Mouse (Mus musculus): Measurements from ENCODE around the gene Pde4dip. TPM values are rescaled to one million over a fixed set of nuclear protein-coding genes. Genes with fewer than 3 reads are reported as not detected.

Gene Pde4dip
- total RNA-seq, 2 experiments from 2014 or later, result 0.96 to 1.2 TPM

DNA sequence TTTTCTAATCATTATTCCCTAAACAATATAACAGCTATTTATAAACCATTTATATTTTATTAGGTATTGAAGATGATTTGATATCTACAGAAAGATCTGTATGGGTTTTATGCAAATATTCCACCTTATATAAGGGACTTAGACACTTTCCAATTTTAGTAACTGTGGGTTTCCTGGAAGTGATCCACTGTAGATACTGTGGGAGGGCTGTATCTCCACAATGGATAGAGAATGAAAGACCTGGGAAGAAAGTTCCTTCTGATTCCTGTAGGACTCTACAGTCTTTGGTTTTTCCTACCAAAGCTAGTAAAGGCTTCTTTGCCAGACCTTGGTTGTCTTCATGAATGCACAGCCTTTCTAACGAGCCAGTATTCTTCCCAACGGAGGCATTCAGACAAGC, 21.2 kb upstream of the Pde4dip start:
- no peak for ATAC-seq (replicated peaks; ENCODE audit: low FRiP score, low TSS enrichment, poor library complexity, severe bottlenecking)

DNA sequence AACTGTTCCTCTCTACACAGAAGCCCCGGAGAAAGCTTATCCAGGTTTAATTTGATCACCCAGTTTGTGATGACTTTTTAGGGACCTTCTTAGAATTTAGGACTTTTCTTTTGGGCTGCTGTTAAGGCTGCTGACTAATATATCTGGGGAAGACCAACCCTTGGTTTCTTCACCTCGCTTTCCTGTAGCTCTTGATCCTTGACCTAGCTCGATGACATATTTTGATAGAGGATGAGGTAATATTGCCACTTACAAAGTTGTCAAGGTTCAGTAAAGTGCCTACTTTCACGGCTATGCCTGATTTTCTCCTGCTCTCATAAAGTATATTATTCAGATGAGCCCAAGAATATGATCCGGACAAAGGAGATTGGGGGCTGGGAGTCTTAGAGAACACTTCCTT, 13.1 kb upstream of the Pde4dip start:
- no peak for ATAC-seq (replicated peaks; ENCODE audit: low FRiP score, low TSS enrichment, poor library complexity, severe bottlenecking)

DNA sequence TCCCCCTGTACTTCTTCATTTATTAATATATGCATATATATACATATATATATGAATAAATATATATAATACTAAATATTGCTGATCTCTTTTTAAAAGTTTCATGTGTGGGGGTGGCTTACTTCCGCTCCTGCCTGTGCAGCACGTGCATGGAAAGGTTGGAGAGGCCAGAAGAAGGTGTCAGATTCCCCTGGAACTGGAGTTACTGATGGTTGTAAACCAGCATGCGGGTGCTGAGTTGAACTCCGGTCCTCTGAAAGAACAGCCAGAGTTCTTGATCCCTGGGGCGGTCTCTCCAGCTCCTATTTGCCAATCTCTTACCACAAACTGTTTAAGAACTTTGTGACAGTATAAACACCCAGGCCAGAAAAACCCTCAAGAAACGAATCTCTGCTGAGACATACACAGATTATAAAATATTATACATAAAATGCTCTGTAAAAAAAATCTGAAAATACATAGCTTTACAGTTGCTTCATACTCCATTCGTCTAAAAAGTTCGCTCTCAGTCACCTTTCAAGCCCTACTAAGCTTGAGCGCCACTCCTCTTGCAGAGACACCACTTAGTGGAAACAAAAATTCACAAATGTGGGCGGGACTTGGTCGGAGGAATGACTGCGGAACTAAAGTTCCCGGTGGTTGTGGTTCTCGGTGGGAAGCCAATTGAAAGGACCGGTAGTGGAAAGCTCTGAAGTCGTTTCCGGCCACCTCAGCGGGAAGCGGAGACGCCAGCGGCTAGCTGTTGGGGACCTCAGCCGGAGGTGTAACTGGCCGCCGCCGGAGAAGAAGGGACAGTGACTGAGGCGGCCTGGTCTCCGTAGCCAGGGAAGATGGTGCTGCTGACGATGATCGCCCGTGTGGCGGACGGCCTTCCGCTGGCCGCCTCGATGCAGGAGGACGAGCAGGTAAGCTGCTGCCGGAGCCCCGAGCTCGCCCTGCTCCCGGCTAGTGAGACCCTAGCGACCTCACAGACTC, 12.3 kb upstream of the Pde4dip start, which contains the start of gene Sec22b:
Sec22b (plus strand) TSS at position 675 of the 975 bp plus-strand sequence.
- peak; percentile 92 for ATAC-seq (replicated peaks; ENCODE audit: low FRiP score, low TSS enrichment, poor library complexity, severe bottlenecking)

DNA sequence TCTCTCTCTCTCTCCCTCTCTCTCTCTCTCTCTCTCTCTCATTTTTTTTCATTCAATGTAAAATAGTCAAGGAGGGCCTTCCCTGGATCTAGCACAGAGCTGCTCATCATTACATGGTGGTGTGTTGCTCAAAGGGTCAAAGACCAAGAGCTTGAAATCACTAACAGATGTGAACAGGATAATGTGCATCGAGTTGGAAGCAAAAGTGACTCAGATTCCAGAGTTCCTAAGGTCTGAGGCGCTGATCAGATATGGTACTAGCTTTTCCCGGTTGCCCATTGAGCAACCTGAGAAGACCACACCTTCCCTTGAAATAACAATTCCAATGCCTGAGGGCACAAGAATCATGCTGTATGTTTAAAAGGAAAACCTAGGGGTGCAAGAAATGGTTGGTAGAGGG, 9.9 kb upstream of the Pde4dip start:
- no peak for ATAC-seq (replicated peaks; ENCODE audit: low FRiP score, low TSS enrichment, poor library complexity, severe bottlenecking)

DNA sequence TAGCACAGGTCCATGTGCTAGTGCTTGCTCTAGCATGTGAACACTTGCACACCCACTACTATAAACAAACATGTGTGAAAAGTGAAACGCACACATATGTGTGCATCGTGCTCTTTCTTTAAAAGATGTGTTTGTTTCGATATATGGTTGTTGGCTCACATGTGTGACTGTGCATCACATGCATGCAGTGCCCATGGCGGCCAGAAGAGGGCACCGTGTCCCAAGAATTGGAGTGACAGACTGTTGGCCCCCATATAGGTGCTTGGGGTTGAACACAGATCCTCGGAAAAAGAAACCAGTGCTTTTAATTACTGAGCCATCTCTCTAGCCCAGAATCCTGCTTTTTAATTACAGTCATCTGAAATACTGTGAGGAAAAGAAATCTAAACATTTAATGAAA, 6.2 kb upstream of the Pde4dip start:
- ATAC-seq (replicated peaks; ENCODE audit: low FRiP score, low TSS enrichment, poor library complexity, severe bottlenecking), result peak; percentile 67

DNA sequence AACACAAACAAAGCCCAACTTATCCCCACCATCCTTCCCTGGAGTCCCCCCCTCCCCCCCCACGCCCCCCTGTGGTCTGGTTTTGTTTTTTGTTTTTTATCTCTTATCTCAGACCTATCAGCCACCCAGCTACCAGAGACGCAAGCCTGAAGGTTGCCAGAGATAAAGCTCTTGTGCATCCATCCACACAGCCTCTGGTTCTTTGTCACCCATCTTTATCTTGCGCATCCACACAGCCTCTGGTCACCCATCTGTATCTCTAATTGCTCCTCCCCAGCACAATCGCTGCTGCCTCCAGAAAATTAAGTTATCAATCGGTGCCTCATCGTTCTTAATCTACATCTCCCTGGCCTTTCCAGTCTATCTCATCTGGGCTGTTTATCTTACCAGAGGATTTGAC, 1.7 kb upstream of the Pde4dip start:
- ATAC-seq (replicated peaks; ENCODE audit: low FRiP score, low TSS enrichment, poor library complexity, severe bottlenecking), result peak; percentile 56; the same call in 1 of the 2 replicates

DNA sequence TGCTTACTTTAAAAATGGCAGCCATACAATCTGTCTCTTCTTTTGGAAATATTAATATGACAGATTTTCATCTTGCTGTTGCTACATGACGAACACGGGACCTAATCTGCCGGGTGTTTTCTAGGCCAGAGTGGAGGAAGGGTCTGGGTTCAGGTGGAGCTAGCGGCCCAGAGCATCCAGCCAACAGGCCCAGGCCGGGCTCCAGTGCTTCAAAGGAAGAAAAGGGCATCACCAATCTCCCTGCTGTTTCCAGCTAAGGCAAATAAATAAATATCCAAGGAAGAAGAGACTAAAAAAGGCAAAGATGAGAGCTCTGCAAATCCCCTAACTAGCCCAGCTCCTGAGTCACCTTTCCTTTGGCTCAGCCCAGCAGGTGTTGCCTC, 731 bp downstream of the Pde4dip start:
- no peak for ATAC-seq (replicated peaks; ENCODE audit: low FRiP score, low TSS enrichment, poor library complexity, severe bottlenecking)

DNA sequence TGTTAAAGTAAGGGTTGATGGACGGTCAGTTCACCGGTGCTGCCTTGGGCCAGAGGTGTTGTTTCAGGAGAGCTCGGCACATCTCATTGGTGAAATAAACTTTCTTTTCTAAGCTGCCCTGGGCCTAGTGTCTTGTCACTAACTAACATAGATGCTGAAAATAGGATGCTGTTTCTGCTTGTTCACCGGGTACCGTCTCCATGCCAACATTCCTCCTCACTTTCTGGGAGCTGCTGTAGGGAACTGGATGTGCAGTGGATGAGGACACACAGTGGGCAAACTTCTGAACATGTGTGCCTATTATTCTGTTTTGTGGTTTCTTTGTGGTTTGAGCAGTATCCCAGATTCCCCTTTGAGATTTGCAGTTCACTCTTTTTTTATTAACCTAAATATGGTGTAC, 6.9 kb downstream of the Pde4dip start:
- ATAC-seq (replicated peaks; ENCODE audit: low FRiP score, low TSS enrichment, poor library complexity, severe bottlenecking), result no peak

DNA sequence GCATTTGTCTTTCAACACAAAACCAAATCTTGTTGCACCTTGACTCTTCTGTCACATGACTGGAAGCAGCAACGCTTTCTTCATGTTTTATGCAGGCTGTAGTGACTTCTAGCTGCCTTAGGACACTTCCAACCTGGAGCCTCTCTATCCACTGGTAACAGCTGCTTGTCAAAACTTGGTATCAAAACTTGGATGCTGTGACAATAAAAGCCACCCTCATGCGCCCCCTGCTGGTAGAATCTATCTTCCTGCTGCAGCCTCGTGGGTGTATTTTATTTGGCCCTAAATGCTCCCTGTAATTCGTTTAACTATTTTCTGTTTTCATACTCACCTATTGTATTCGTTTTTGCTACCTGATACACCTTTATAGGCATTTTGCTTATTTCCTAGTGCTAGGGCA, 9.3 kb downstream of the Pde4dip start:
- peak; percentile 76 for ATAC-seq (replicated peaks; ENCODE audit: low FRiP score, low TSS enrichment, poor library complexity, severe bottlenecking)

DNA sequence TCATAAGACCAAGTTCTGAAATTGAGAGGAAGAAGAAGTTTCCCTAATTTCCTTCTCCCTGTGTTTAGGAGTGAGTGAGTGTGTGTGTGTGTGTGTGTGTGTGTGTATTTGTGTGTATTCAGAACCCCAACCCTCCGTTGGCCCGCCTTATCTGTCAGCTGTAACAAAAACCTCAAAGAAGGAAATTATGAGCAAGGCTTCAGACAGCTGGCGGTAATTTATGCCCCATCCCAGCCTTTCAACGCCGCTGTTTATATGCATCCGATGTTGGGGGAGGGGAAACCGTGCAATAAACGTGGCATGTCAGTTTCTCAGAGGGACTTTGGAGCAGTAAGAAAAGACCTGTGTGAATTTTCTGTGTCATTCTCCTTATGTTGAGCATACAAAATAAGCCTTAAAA, 12.2 kb downstream of the Pde4dip start:
- no peak for ATAC-seq (replicated peaks; ENCODE audit: low FRiP score, low TSS enrichment, poor library complexity, severe bottlenecking)

DNA sequence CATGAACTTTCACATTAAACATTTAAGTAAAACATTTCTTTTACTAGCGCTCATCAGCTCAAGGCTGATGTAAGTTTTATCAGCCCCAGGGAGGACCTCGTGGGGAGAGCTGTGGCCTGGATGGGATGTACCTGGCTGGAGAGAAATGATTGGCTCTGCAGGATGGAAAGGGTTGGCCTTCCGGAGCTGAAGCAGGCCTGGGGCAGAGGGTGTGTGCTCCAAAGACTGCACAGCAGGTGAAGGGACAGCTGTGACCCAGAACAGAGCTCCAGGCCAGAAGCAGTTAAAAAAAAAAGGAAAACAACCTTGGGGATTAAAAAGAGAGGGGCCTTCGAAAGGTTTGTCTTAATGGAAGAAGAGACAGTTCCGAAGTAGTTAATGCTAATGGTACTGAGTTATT, 13.7 kb downstream of the Pde4dip start:
- no peak for ATAC-seq (replicated peaks; ENCODE audit: low FRiP score, low TSS enrichment, poor library complexity, severe bottlenecking)

DNA sequence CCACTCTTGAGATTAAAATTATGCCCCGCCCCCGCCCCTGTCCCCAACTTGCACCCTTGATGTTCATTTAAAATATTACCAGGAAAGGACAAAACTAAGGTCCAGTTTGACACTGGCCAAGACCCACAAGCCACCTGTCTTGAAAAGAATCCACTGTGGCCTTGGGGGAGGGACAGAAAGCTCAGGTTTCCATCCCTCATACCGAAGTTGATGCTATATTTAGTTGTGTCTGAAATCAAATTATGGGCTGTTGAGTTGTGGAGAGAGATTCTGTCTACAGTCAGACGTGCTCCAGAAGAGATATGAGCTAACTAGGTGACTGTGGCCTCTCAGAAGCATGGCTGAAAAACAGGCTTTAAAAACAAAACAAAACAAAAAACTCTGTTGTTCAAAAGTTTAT, 18.8 kb downstream of the Pde4dip start:
- no peak for ATAC-seq (replicated peaks; ENCODE audit: low FRiP score, low TSS enrichment, poor library complexity, severe bottlenecking)

DNA sequence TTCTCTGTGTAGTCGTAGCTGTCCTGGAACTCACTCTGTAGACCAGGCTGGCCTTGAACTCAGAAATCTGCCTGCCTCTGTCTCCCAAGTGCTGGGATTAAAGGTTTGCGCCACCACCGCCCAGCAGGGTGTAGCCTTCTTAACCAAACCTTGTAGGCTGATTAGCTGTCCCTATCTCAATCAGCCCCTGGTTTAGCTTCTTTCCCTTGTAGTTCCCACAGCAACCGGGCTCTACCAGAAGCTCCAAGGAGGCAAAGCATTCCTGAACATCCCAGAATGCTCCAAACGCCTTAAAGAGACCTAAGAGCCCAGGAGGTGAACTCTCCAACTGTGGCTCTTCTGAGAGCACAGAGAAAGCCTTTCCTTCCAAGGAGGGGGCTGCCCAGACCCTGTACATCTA, 19.8 kb downstream of the Pde4dip start:
- no peak for ATAC-seq (replicated peaks; ENCODE audit: low FRiP score, low TSS enrichment, poor library complexity, severe bottlenecking)

DNA sequence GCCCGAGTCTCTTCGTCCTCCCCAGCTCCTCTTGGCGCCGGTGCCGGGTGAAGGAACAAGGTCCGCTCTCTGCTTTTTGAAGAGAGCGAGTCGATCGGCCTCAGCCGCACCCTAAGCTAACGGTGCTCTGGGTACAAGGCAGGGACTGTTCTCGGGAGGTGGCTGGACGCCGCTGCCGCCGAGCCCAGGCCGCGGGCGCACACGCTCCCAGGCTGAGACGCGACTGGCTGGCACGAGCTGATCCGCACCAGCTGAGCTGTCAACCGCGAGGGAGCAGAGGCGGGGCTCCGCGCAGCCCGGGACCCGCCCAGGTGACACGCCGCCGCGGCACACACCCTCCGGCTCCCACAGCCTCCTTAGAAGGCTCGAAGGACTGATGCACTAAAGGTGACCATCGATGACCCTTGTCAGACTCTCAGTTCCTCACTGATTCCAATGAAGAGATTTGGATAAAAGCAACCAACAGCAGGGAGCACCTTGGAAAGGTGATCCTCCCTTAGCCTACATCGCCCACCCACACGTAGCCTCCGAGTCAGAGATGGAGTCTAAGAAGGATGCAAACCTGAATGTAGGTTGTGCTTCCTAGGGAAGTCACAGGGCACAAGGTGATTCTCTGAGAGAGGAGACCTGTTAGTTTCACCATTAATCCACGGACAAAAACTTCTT, 20.4 kb downstream of the Pde4dip start:
- ATAC-seq (replicated peaks; ENCODE audit: low FRiP score, low TSS enrichment, poor library complexity, severe bottlenecking), result peak; percentile 96

DNA sequence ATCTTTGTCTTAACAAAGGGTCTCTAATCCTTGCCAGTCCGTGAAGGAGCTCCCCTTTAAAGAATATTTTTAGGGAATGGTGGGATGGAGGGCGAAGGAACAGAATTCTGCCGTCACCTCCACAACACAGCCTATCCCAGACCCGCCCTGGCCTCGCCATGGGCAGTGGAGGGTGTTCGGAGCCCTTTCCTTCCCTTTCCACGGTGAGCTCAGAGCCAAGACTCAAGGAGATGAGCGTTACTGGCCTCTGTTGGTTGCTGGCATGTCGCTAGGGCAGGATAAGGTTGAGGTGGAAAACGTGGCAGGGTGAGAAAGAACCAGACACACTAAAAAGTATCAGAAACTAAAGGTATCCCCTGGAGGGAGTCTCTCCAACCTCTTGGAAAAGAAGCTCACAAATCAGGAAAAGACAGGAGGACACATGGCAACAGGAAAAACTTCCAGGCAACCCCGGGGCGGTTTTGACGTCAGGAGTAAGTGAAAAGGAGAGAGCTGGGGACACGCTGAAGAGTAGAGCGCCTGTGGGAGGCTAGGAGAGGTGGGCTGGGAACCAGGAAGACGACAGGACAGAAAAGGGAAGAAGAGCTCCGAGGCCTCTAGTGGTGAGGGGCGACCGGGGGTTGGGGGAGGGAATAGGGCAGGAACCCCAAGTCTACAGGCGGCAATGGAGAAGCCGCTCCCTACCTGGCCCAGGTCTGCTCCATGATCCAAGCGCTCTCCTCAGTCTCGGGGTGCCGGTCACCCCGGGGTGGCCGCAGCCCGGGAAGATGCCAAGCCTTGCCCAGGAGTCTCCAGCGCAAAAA, 21.1 kb downstream of the Pde4dip start:
- ATAC-seq (replicated peaks; ENCODE audit: low FRiP score, low TSS enrichment, poor library complexity, severe bottlenecking), result no peak; the same call in 1 of the 2 replicates

DNA sequence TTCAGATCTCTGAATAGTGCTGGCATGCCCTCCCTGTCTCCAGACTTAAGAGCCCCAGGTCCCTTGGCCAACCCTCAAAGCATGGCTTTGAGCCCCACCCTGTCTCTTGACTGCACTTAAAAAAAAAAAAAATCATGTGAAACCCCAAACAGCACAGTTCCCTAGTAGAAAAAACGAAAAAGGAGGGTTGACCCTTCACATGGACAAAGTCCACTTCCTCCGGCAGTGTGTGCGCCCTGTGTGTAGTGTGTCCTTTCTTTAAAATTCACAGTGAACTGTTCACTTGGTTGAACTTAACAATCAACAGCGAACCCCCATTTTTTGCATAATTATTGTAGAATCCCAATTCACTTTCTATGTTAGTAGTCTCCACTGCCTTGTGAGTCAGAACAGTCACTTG, 21.8 kb downstream of the Pde4dip start:
- ATAC-seq (replicated peaks; ENCODE audit: low FRiP score, low TSS enrichment, poor library complexity, severe bottlenecking), result no peak

DNA sequence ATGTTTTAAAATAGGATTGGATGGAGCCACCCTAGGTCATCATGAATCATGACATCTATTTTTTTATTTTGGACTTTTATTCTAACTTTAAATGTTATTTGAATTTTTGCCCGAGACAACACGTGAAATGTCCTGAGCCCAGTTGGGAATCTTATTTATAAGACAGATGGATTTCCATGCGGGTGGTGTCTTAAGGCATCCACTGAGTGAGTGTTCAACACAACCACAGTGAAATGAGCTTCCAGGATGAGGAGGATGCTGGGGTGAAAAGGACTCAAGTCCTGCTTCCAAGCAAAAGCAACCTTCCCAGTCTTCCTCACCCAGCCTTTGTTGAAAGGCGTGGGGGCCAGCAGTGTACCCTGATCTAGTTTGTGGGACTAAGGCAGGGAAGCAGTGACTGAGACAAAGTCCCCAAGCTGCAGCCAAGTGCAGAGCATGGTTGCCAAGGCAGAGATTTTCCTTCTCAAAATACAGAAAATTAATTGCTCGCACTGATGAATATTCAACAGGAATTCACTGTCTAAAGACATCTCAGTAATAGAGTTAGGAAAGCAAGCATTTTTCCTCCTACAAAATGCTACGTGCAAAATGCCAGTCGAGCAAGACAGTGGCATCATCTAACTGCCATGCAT, 27.6 kb downstream of the Pde4dip start:
- no peak for ATAC-seq (replicated peaks; ENCODE audit: low FRiP score, low TSS enrichment, poor library complexity, severe bottlenecking)

DNA sequence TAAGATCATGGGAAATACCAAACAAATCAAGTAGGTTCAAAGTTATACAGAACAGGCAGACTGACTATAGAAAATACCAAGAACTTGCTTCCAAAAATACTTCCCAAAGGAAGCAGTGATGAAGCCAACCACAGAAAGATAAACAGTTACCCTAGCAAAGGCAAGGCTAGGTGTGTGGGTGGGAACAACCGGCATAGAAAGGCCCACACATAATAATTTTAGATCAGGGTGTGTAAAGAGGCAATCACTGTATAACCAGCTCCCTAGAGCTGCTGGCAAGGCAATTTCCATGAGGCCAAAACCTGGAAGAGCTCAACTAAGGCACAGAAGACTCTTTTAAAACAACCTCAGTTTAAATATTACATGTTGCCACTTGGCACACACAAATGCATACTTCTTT, 29.1 kb downstream of the Pde4dip start:
- no peak for ATAC-seq (replicated peaks; ENCODE audit: low FRiP score, low TSS enrichment, poor library complexity, severe bottlenecking)

DNA sequence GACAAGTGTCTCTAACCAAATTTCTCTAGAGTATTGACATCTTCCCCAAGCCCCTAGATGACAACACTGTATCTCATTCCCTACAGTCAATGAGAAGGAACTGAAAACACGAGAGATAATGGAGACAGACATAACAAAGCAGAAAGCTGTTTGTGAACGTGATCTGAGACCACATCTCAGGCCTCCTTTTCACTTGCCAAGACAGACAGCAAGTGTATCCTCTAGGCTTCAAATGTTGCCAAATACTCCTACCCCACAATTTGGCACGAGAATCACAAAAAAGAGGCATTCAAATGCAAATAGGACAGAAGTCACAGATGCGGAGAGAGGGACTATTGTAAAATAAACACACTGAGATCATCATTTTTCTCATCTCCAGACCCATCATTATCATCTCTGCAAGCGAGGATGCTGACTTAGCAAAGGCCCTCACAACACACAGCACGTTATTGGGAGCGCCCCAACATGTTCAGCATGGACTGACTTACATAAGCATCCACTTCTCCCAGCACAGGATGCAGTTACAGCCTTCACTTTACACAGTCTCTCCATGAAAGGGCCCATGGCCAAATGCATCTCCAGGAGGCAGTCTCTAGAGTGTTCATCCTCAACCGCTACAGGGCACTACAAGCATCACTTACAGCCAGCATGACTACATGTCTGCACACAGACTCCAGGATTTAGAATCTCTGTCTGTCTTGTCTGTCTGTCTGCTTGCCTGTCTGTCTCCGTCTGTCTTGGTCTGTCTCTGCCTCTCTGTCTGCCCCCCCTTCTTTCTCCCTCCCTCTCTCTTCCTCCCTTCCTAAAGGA, 33.7 kb downstream of the Pde4dip start:
- ATAC-seq (replicated peaks; ENCODE audit: low FRiP score, low TSS enrichment, poor library complexity, severe bottlenecking), result no peak

Data from megakaryocyte-erythroid progenitor cell, adult 5-6 weeks (primary cell).